Mouse (Mus musculus) stomach, embryonic 14.5 days (tissue): ENCODE data around the gene Uba2. TPM values are rescaled to one million over a fixed set of nuclear protein-coding genes. Genes with fewer than 3 reads are reported as not detected.
A peak's percentile ranks its signal among the peaks of the same experiment; 100 is the strongest.
"Not testable (repeated sequence)": the region's sequence is repeated elsewhere in the genome, so short reads cannot be mapped to it uniquely, and the experiment has no call there.

Experiments used
- ATAC-seq: fragments of 200-750 bp; cut with Nextera tagmentation; 2 replicates; pipeline ENCODE4 v1.8.0; 2017; ENCODE audit warnings: low read depth, moderate TSS enrichment; ENCODE audit not compliant: insufficient number of reproducible peaks, insufficient read depth, low FRiP score
- H3K27ac ChIP-seq: fragments of 300-500 bp; sonication (generic); 2 replicates; pipeline ENCODE4 v1.5.1; 2014; ENCODE audit warnings: mild to moderate bottlenecking, low read length, moderate library complexity, mixed read lengths
- H3K27me3 ChIP-seq: fragments of 300-500 bp; sonication (generic); 2 replicates; pipeline ENCODE4 v1.6.1; 2014; ENCODE audit warnings: low read length, control low read depth, mixed read lengths; ENCODE audit not compliant: control insufficient read depth, insufficient read depth
- H3K36me3 ChIP-seq: fragments of 300-500 bp; sonication (generic); 2 replicates; pipeline ENCODE4 v1.6.1; 2014; ENCODE audit warnings: mild to moderate bottlenecking, control low read depth, low read length, moderate library complexity, mixed read lengths; ENCODE audit not compliant: control insufficient read depth, insufficient read depth
- H3K4me1 ChIP-seq: fragments of 300-500 bp; sonication (generic); 2 replicates; pipeline ENCODE4 v1.6.1; 2014; ENCODE audit warnings: low read length, control low read depth, mixed read lengths; ENCODE audit not compliant: control insufficient read depth, insufficient read depth
- H3K4me2 ChIP-seq: fragments of 300-500 bp; sonication (generic); replicated peaks from 2 replicates; pipeline ENCODE4 v1.6.1; 2014; ENCODE audit warnings: low read depth, low read length, control low read depth
- H3K4me3 ChIP-seq: fragments of 300-500 bp; sonication (generic); 2 replicates; pipeline ENCODE4 v1.5.1; 2014; ENCODE audit warnings: low read depth, low read length, control low read depth
- H3K9ac ChIP-seq: fragments of 300-500 bp; sonication (generic); replicated peaks from 2 replicates; pipeline ENCODE4 v1.6.1; 2014; ENCODE audit warnings: low read depth, mild to moderate bottlenecking, control low read depth, low read length, moderate library complexity, mixed read lengths
- H3K9me3 ChIP-seq: fragments of 300-500 bp; sonication (generic); 2 replicates; pipeline ENCODE4 v1.6.1; 2016; ENCODE audit warnings: low read depth, low read length, control low read depth; ENCODE audit not compliant: control insufficient read depth
- WGBS: fragments of 180-500 bp; shearing (Covaris S2); extraction: QIAGEN DNeasy Blood & Tissue Kit; methylation state at CpG from one replicate; pipeline ENCODE4 v1.1.7; 2014; 5-methylcytosine and 5-hydroxymethylcytosine counted together
- polyA plus RNA-seq: library from polyadenylated mRNA; unstranded; fragments of >200 nt; fragmentation: Nextera tagmentation; extraction: Ambion mirVana; gene quantifications from 2 replicates; pipeline ENCODE4 v1.2.1, GENCODE M21; 2014

Uba2 gene
- polyA plus RNA-seq = 193 and 196 TPM in 2 replicates

DNA sequence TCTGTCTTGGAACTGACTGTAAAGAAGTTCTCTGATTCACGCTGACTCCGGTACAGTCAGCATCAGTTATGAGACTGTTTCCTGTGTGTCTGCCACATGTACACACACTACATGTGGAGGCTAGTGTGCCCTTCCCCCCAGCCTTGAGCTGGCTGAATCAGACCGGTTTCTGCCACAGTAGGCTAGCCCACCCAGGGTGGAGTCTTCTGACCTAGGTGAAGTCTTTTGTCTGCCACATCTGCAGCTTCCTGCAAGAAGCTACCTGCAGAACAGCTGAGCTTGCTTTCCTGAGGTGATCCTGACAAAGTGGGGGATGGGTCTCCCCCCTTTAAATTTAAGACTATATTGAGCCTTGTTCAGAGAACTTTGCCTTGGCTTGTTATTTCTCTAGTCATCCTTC is at the start of gene Uba2:
TSS of gene Uba2 (minus strand) at position 146 of the 400 bp plus-strand sequence.
- H3K4me3 ChIP-seq = peak within 1 kb of the TSS; percentile 94
- peak within 1 kb of the TSS; percentile 95 for H3K9ac ChIP-seq
- no peak for ATAC-seq
- peaks cover 10% of the 10 kb centered on the region; the same call in 1 of the 2 replicates for H3K36me3 ChIP-seq
- peak within 1 kb of the TSS; percentile 90; the same call in 1 of the 2 replicates for H3K27ac ChIP-seq
- peaks cover 3% of the 10 kb centered on the region; the same call in 1 of the 2 replicates for H3K4me1 ChIP-seq
- H3K4me2 ChIP-seq = peak within 1 kb of the TSS; percentile 85
- H3K27me3 ChIP-seq = no peaks in the 10 kb centered on the region
- H3K9me3 ChIP-seq = no peaks in the 10 kb centered on the region
- 70% methylated on average over 3 of the region's 3 CpGs for WGBS

- ATAC-seq = no peak
- Histone ChIP-seq H3K4me1 (no peaks in the 10 kb centered on the region), H3K27me3 (no peaks in the 10 kb centered on the region), H3K27ac (no peak overlapping the region), H3K4me2 (no peak overlapping the region), H3K9me3 (no peaks in the 10 kb centered on the region), H3K36me3 (peaks cover 83% of the 10 kb centered on the region), H3K9ac (no peak overlapping the region), H3K4me3 (no peak overlapping the region)
- 75% methylated on average over 1 of the region's 1 CpGs for WGBS
Measured at GRCm38 (mm10) chr7:34218496-34218895, 49.1 kb upstream of the Uba2 start.

DNA sequence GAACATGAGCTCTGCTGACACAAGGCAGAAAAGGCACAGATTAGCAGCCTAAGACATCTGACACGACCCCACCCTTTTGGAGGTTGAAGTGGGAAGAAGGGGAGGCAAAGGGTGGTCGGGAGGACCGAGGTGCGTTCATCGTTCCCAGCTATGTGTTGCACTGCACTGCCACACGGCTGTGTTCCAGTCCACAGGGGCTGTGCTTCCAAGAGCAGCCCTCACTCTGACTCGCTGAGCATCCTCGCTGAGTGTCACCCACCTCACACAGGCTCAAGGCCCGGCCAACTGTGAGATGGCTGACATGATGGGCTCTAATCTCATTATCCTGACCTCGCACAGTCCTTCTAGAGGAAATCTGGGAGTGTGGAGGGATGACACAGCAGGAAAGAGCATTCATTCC is 47.1 kb upstream of the Uba2 start:
- Histone ChIP-seq H3K4me3 (no peak overlapping the region), H3K27ac (no peak overlapping the region), H3K4me1 (no peaks in the 10 kb centered on the region), H3K27me3 (no peaks in the 10 kb centered on the region), H3K9me3 (no peaks in the 10 kb centered on the region), H3K36me3 (peaks cover 84% of the 10 kb centered on the region), H3K9ac (no peak overlapping the region), H3K4me2 (no peak overlapping the region)
- WGBS = 88% methylated on average over 10 of the region's 10 CpGs
- ATAC-seq = no peak

DNA sequence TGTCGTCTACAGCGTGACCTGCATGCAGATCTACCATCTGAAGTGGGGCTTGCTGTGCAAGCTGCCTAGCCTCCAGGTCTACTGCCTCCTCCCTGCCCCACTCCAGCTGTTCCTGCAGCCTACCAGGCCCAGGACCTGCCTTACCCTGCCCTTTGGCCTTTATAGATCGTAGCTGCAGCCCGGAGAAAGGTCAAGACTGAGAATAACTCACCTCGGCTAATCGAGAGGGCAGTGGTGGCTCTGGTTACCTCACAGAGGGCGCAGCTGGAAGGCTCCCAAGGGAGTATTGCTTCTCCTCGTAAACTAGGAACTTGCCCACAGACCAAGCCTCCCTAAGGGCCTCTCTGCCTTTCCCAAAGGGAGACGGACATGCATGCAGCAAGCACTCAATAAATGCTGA is 46.1 kb upstream of the Uba2 start:
- Histone ChIP-seq H3K27me3 (no peaks in the 10 kb centered on the region), H3K4me1 (no peaks in the 10 kb centered on the region), H3K9me3 (no peaks in the 10 kb centered on the region), H3K4me3 (no peak overlapping the region), H3K4me2 (no peak overlapping the region), H3K36me3 (peaks cover 85% of the 10 kb centered on the region), H3K27ac (no peak overlapping the region), H3K9ac (no peak overlapping the region)
- WGBS = 83% methylated on average over 9 of the region's 9 CpGs
- ATAC-seq = no peak

DNA sequence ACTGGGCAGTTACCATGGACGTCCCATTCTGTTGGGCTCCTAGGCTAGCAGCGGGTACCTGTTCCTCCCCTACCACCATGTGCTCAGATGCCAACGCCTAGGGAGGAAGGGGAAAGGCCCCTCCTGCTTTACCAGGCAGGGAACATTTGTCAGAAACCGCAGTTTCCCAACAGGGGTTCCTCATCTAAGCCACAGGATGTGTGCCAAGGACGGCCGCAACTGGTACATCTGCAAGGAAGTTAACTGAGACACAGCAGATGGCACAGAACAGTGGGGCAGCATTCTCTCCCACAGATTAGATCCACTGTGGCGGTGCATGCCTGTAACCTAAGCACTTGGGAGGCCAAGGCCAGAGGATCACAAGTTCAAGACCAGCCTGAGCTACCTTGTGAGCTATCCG is 45.2 kb upstream of the Uba2 start:
- no peaks in the 10 kb centered on the region for H3K9me3 ChIP-seq
- no peaks in the 10 kb centered on the region for H3K4me1 ChIP-seq
- no peak overlapping the region for H3K27ac ChIP-seq
- 97% methylated on average over 8 of the region's 8 CpGs for WGBS
- no peaks in the 10 kb centered on the region for H3K27me3 ChIP-seq
- no peak overlapping the region for H3K4me3 ChIP-seq
- no peak overlapping the region for H3K4me2 ChIP-seq
- no peak overlapping the region for H3K9ac ChIP-seq
- H3K36me3 ChIP-seq = peaks cover 85% of the 10 kb centered on the region
- no peak for ATAC-seq

DNA sequence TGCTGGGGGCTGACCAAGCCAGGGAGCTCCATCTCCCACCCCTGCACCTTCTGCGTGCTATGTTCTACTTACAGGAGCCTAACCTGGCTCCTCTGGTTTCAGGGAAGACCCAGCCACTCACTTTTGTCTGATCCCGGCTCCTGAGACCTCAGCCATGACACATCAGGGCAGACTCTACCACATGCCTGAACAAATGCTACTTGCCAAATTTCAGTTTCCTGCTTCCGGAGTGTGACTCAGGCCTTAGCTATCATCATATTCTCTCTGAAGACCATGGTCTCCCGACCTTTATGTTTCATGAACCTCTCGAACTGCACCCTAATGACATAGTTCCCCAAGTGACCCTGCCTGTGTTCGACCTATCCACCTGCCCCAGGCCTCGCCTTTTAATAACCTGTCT is 43.9 kb upstream of the Uba2 start:
- WGBS = 92% methylated on average over 7 of the region's 7 CpGs
- ATAC-seq = no peak
- Histone ChIP-seq H3K4me3 (no peak overlapping the region), H3K4me2 (no peak overlapping the region), H3K9ac (no peak overlapping the region), H3K27ac (no peak overlapping the region), H3K36me3 (peaks cover 85% of the 10 kb centered on the region), H3K4me1 (no peaks in the 10 kb centered on the region), H3K9me3 (no peaks in the 10 kb centered on the region), H3K27me3 (no peaks in the 10 kb centered on the region)

- Histone ChIP-seq H3K36me3 (peaks cover 89% of the 10 kb centered on the region), H3K4me2 (no peak overlapping the region), H3K27me3 (no peaks in the 10 kb centered on the region), H3K4me3 (no peak overlapping the region), H3K4me1 (no peaks in the 10 kb centered on the region), H3K27ac (no peak overlapping the region), H3K9ac (no peak overlapping the region), H3K9me3 (no peaks in the 10 kb centered on the region)
- no peak for ATAC-seq
- 90% methylated on average over 9 of the region's 9 CpGs for WGBS
Measured at GRCm38 (mm10) chr7:34208027-34208745, 38.8 kb upstream of the Uba2 start.

DNA sequence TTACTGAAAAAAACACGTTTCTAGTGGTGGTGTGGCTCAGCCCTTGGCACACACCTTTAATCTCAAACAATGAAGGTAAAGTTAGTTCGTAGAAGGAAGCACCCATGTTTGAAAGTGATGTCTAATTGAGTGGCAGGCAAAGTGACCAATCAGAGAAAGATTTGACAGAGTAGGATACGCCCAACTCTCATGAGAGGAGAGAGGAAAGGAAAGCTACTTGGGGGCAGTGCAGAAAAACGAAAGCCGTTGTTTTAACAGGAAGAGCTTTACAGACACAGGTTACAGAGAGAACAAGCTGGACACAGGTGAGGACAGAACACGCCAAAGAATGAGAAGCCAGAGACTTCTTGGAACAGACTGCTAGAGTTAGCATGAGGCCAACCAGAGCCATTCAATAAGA is 36.9 kb upstream of the Uba2 start:
- no peaks in the 10 kb centered on the region for H3K27me3 ChIP-seq
- no peaks in the 10 kb centered on the region for H3K4me1 ChIP-seq
- peaks cover 83% of the 10 kb centered on the region for H3K36me3 ChIP-seq
- H3K9ac ChIP-seq = no peak overlapping the region
- no peak overlapping the region for H3K4me2 ChIP-seq
- H3K27ac ChIP-seq = no peak overlapping the region
- 89% methylated on average over 6 of the region's 6 CpGs for WGBS
- H3K4me3 ChIP-seq = no peak overlapping the region
- H3K9me3 ChIP-seq = no peaks in the 10 kb centered on the region
- ATAC-seq = no peak

DNA sequence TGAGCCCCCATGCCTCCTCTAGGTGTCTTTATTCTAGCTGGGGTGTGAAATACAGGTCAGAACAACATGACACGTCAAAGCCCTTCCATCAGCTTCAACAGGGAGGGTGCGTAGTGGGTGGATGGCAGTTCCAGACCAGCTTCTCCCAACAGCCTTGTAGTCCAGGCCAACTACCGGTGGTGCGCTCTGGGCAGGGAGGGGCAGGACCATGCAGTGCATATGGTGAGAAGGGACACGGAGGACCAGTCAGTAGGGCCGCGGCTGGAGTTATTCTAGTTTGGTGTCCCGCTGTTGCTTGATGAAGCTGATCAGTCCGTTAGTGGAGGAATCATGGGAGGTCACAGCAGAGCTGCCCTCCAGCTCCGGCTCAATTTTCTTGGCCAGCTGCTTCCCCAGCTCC is 32.7 kb upstream of the Uba2 start:
- H3K27me3 ChIP-seq, H3K27ac ChIP-seq, ATAC-seq, H3K9me3 ChIP-seq, H3K4me1 ChIP-seq, H3K4me2 ChIP-seq, H3K4me3 ChIP-seq, H3K9ac ChIP-seq: not testable (repeated sequence)
- 94% methylated on average over 9 of the region's 10 CpGs for WGBS
- peaks cover 52% of the 10 kb centered on the region for H3K36me3 ChIP-seq
